Mouse (Mus musculus): ENCODE results near the gene Apbb1ip.

Apbb1ip gene

GRCm38 (mm10) chr2:22775681-22776080, 1.8 kb downstream of the Apbb1ip start:
- DNase-seq (ENCODE audit: low read depth, low spot score): no peak

- DNase-seq (ENCODE audit: low read depth, low spot score): no peak
These were observed 2.8 kb downstream of the Apbb1ip start for GRCm38 (mm10) chr2:22776568-22777230.

- DNase-seq (ENCODE audit: low read depth, low spot score): no peak
These were observed 3.9 kb downstream of the Apbb1ip start for GRCm38 (mm10) chr2:22777757-22778156.

GRCm38 (mm10) chr2:22780884-22781283, 7.0 kb downstream of the Apbb1ip start:
- DNase-seq (ENCODE audit: low read depth, low spot score): peak; percentile 43

DNA sequence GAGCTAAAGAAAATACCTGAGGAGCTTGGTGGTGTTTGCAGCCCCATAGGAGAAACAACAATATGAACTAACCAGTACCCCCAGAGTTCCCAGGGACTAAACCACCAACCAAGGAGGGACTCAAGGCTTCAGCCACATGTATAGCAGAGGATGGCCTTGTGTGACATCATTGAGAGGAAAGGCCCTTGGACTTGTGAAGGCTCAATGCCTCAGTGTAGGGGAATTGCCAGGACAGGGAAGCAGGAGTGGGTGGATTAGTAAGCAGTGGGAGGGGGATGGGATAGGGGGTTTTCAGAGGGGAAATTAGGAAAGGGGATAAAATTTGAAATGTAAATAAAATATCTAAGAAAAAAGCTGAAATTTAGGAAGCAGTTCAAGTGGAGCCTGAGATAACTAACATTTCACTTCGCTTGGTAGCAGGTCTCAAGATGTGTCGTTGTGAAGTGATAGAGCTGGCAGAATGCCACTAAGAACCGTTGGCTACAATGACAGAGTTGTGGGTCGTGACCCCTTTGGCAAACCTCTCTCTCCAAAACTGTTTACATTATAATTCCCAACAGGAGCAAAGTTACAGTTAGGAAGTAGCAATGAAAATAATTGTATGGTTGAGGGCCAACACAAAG, 7.6 kb downstream of the Apbb1ip start:
- no peak for DNase-seq (ENCODE audit: low read depth, low spot score)

GRCm38 (mm10) chr2:22782057-22782456, 8.2 kb downstream of the Apbb1ip start:
- no peak for DNase-seq (ENCODE audit: low read depth, low spot score)

DNA sequence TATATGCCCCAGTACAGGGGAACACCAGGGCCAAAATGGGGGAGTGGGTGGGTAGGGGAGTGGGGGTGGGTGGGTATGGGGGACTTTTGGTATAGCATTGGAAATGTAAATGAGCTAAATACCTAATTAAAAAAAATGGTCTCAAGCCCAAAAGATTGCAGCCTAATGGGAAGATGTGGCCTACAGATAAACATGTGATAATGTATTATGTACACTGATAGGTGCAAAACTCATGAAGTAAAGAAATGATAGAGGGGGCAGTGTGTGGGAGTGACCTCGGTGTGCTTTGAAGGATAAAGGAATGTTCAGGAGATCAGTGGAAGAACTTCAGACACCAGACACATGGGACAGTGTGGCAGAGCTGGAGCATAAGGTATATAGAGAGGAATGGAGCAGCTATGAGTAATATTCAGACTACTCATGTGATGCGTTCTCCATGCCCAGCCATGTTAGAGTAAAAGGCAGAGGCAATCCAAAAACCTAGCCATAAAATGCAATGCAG, 9.3 kb downstream of the Apbb1ip start:
- DNase-seq (ENCODE audit: low read depth, low spot score): no peak

DNA sequence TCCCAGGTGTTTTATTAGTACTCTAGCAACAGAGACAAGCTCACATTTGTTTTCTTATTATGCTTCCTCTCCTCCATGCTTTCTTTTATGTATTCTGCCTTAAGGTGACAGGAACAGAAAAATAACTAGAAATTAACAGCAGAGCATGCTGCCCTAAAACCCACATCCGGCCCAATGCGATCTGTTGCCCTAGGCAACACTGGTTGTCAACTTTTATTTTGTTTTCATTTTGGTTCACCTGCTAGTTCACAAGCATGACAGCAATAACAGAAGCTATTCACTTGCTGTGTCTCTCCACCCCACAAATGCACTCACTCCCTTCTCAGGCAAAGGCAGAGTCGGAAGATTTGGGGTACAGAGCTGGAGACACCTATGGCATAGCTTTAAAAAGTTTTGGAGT, 10.3 kb downstream of the Apbb1ip start:
- DNase-seq (ENCODE audit: low read depth, low spot score): no peak

DNA sequence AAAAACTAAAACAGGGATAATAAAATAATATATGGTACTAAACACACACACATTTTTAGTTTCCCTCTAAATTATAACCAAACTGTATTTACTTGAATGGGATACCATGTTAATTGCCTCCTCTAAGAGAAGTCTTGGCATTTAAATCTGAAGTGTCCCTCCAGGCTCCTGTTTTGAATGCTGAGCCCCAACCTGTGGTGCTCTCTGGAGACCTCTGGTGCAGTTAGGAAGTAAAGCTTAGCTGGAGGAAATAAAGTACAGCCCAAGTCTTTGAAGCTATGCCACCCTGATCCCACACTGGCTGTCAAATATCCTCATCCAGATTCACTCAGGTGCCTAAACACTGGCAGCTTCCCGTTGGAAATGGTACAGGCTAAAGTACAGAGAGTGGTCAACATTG, 10.9 kb downstream of the Apbb1ip start:
- no peak for DNase-seq (ENCODE audit: low read depth, low spot score)

DNA sequence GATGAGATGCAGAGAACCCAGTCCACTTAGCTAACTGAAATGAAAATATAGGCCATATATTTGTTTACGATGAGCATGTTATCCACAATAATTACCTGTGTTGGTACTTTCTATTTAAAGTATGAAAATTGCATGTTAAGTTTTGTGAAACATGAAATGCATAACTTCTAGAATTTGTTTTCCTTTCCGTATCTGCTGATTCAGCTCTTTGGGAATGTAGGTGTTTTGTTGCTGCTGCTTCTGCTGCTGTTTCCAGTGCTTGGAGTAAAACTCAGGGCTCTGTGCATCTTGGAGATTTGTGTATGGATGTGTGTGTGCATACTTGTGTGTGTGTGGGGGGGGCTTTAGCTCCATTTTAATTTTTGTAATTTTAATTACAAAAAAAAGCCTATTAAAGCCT, 14.8 kb downstream of the Apbb1ip start:
- no peak for DNase-seq (ENCODE audit: low read depth, low spot score)

DNA sequence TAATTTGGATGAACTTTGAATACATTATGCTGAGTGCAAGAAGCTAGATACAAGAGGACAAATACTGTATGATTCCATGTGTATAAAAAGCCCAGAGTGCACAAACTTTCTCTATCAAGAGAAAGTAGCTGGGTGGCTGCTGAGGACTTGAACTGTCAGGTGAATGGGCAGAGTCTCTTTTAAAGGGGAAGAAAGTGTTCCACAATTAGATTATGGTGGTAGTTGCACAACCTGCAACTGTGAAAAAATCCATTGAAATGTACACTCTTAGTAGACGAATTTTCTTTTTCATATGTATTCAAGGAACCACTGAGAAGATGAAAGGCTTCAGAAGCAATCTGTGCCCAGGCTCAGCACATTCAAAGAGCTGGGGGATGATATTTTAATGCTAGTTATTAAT, 15.7 kb downstream of the Apbb1ip start:
- DNase-seq (ENCODE audit: low read depth, low spot score): no peak

DNA sequence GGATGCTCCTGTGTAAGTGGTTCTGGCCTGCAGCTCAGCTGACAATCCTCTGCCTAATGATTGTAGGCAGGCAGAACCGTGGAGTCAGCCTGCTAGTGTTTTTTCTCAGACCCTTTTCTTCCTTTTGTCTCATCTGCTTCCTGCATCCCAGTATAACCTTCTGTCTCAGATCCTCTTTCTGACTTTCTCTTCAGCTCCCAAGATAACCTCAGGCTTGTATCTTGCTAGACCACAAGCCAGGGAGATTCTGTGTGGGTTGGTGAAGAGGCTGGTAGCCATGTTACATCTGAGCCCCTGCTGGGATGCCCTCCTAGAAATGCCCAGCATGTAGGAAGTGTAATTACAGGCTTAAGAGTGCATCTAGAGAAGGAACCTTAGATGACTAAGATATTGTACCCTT, 16.5 kb downstream of the Apbb1ip start:
- DNase-seq (ENCODE audit: low read depth, low spot score): no peak

DNA sequence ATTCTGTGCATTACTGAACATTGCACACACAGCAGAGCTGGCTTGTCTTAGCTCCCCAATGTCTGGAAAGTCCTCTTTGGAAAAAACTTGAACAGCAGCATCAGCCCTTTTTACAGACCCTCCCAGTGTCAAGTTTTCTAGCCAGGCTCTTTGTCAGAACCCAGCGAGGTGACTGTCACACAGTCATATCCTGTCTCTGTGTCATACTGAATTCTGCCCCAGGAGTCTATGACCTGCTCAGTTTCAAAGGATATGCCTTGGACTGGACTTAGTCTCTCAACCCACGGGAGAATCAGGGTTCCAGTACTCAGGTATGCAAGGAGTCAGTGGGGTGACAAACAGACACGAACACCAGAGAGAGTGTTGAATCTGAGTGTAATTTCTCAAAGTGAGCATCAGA, 21.2 kb downstream of the Apbb1ip start:
- DNase-seq (ENCODE audit: low read depth, low spot score): no peak

- DNase-seq (ENCODE audit: low read depth, low spot score): no peak
These were observed 22.6 kb downstream of the Apbb1ip start for GRCm38 (mm10) chr2:22796487-22796886.

- DNase-seq (ENCODE audit: low read depth, low spot score): no peak
These were observed 25.6 kb downstream of the Apbb1ip start for GRCm38 (mm10) chr2:22799430-22800041.

GRCm38 (mm10) chr2:22805589-22805988, 31.7 kb downstream of the Apbb1ip start:
- DNase-seq (ENCODE audit: low read depth, low spot score): no peak

GRCm38 (mm10) chr2:22806576-22806975, 32.7 kb downstream of the Apbb1ip start:
- DNase-seq (ENCODE audit: low read depth, low spot score): no peak

DNA sequence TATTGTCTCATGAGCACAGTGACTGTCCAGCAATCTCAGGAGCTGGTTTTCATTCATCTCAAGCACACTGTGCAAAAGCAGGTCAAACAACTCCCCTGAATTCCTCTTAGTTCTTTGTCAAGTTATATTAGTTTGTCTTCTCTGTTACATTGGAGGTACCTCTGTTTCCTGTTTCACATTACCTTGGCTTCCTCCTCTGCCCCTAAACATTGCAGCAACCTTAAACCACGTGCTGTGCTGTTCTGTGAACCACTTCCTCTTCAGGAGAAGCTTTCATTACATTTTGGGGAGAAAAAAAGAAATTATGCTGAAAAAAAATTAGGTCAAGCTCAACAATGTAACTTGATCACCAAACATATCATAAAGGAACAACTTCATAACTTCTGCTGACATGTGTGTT, 33.4 kb downstream of the Apbb1ip start:
- no peak for DNase-seq (ENCODE audit: low read depth, low spot score)

DNA sequence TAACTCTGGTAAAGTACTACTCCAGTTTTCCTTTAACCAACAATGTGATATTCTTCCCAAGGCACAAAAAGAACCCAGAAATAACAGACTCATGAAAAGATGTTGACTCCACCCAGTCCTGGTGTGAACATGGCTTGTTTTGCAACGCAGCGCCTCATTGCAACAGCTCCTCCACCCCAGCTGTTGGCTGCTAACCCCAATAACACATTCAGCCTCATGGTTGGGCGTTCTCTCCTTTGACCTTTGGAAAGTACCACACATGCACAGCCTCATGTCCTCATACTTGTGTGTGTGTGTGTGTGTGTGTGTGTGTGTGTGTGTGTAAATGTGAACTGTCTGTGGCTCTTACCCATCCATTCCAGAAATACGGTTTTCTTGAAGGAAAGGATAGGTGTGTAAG, 37.0 kb downstream of the Apbb1ip start:
- no peak for DNase-seq (ENCODE audit: low read depth, low spot score)

GRCm38 (mm10) chr2:22811466-22811865, 37.6 kb downstream of the Apbb1ip start:
- no peak for DNase-seq (ENCODE audit: low read depth, low spot score)

GRCm38 (mm10) chr2:22813921-22814320, 40.0 kb downstream of the Apbb1ip start:
- DNase-seq (ENCODE audit: low read depth, low spot score): no peak

DNA sequence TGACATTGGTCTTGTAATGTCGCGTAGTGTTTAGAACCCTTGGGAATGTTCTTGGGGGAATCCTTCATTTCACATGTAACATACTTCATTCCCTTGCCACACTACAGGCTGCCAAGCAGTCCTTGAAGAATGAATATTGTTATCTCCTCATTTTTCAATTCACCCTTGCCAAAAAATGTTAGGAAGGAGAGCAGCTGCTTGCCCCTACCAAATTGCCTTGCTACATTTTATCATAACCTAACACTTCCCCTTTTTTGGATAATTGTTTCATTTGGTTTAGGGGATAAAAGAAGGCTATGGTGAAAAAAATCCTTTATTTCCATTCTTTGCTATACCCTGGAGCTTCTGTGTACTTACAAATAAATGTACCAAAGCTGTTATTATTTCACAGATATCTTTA, 41.8 kb downstream of the Apbb1ip start:
- DNase-seq (ENCODE audit: low read depth, low spot score): no peak

GRCm38 (mm10) chr2:22816231-22816630, 42.3 kb downstream of the Apbb1ip start:
- DNase-seq (ENCODE audit: low read depth, low spot score): no peak
